In the genomic region with DNA sequence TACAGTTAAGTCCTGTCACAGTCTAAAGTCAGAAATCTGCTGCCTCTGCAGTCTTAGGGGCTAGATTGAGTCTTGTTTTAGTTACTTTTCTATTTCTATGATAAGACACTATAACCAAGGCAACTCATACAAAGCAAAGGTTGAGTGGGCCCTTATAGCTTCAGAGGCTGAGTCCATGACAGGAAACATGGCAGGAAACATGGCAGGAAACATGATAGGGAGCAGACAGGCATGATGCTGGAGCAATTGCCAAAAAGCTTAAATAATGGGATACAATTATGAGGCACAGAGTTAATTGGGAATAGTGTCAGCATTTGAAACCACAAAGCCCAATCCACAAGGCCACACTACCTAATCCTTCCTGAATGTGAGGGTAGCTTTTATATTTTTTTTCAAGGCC, we compare ENCODE assay signal across 23 mouse cellular contexts.
DNase-seq lines count a peak whose midpoint lies in the region; ATAC-seq and TF ChIP-seq lines count a peak whose summit lies in the region.
"Had no signal": no experiment of that assay in that cellular context is flagged by ENCODE, and none has a peak within 500 bp of the region (broad histone marks: within the 10 kb centered on the region; RNA-seq: fewer than 3 reads in every experiment).

No protein-coding gene starts in this region.

- TF ChIP-seq POLR2A in kidney, adult 2 months (IDR thresholded peaks at IDR 0.05; ENCODE audit: low read depth, low read length) = no peak

- no peaks in the 10 kb centered on the region for H3K36me3 ChIP-seq in kidney, adult 2 months (ENCODE audit: control insufficient read depth, insufficient read depth, low read length)
- H3K36me3 ChIP-seq: G1E had no signal

- no peak overlapping the region for H3K4me3 ChIP-seq in kidney, adult 2 months (ENCODE audit: insufficient read depth, low read depth, low read length)

- H3K27ac ChIP-seq in kidney, adult 2 months (ENCODE audit: insufficient read depth, low read depth, low read length) = no peak overlapping the region

- H3K4me1 ChIP-seq in kidney, adult 2 months (ENCODE audit: control insufficient read depth, insufficient read depth, low read length) = no peaks in the 10 kb centered on the region

- DNase-seq in 416B (ENCODE audit: low read depth) = peak; percentile 3
- no peak for DNase-seq in right cerebral cortex, postnatal 4 days
- DNase-seq in MN1 (ENCODE audit: low spot score) = no peak
- no peak for DNase-seq in kidney, adult 2 months
- DNase-seq: adrenal gland, adult 2 months; adrenal gland, adult 8-10 months; adrenal gland, postnatal 10 days; adrenal gland, postnatal 14 days; adrenal gland, postnatal 25 days; adrenal gland, postnatal 36 days; B cell, adult 2 months; cerebellum, adult 11 months; cerebellum, adult 11-12 months; cerebellum, adult 18-20 months; cerebellum, adult 2 months; cerebellum, adult 8-10 months had no signal

- peak; percentile 56 for ATAC-seq in common myeloid progenitor, adult 5-6 weeks (replicated peaks; ENCODE audit: low read depth, poor library complexity, severe bottlenecking)
- ATAC-seq in hematopoietic stem cell, adult 5-6 weeks (replicated peaks in 1 of 2; ENCODE audit: insufficient read depth in 1 of 2, low FRiP score in 2 of 2, low TSS enrichment in 1 of 2, low read depth in 1 of 2, poor library complexity in 2 of 2, severe bottlenecking in 2 of 2) = peak; percentile 42 to 71
- ATAC-seq: activated CD4-positive, CD25-positive, alpha-beta regulatory T cell, adult 4 months; CD4-positive, CD25-positive, alpha-beta regulatory T cell, adult 4 months; Patski had no signal

- TF ChIP-seq CTCF in kidney, adult 2 months (conservative IDR thresholded peaks at IDR 0.05; ENCODE audit: insufficient read depth, insufficient read length, low read depth, low read length) = no peak

- H3K27me3 ChIP-seq in kidney, adult 2 months (replicated peaks; ENCODE audit: control insufficient read depth, insufficient read depth, low read length) = no peaks in the 10 kb centered on the region
- H3K27me3 ChIP-seq: CH12.LX, Patski had no signal
